Mouse (Mus musculus) spleen, adult 12 weeks (tissue): ENCODE data around the gene Pmm1.
"Not testable (repeated sequence)": the region's sequence is repeated elsewhere in the genome, so short reads cannot be mapped to it uniquely, and the experiment has no call there.

Experiments
- DNase-seq: peaks from one replicate; pipeline ENCODE4 v3.0.0; 2022; ENCODE audit warnings: low spot score

Pmm1 gene

DNA sequence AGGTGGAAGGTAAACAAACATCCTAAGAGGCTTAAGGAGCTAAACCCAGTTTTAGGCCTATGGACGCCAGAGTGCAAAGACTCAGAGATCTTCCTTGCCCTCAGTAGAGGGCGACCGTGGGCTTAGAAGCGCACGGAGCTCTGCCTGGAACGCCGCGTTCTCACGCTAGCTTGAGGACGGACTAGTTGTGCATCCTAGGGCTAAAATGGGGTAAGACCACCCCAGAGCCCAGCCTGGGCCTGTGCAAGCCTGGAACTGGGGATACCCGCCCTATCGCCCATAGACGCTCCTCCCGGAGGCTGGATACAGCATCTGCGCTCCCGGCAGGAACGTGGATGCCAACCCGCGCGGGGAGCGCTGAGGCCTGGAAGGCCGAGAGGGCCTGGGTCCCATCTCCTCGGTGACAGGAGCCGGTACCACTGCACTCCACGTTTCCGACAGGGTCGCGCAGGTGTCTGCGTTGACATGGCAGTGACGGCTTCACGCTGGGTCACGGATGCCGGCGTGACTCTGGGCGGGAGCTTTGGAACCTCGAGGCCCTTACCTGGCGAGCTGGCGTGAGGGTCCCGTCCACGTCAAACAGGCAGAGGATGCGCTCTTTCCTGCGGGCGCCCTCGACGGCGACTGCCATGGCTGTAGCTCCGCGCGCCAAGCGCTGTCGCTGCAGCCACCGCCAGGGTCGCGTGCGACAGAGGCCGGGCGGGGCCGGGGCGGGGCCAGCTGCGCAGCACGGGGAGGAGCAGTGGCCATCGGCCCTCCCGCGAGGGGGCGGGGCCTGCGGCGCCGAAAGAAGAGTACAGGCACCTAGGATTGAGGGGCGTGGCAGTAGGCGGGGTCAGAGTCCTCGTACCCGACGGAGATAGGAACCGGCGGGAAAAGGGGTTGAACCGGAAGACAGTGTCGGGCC is at the start of gene Pmm1:
Gene Pmm1, minus strand, starts transcription at position 760 of the 907 bp plus-strand sequence.
- DNase-seq = peak; percentile 99

DNA sequence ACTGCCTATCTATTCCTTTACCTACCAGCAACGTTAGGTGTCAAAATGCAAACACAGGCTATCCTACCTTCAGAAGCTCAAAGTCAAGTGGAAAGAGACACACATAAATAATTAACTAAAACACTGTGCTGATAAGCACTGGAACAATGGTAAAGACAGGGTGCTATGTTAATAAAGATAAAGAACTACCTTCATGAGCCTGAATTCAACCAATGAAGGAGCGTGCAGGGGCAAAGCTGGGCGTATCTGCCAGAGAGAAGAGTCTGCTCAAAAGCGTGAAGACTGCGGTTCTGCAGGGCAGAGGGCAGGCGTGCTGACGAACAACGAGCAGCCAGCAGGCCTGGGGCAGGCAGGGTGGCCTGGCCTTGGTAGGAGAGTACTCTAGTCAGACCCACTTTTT is 43.5 kb upstream of the Pmm1 start:
- DNase-seq = no peak

DNA sequence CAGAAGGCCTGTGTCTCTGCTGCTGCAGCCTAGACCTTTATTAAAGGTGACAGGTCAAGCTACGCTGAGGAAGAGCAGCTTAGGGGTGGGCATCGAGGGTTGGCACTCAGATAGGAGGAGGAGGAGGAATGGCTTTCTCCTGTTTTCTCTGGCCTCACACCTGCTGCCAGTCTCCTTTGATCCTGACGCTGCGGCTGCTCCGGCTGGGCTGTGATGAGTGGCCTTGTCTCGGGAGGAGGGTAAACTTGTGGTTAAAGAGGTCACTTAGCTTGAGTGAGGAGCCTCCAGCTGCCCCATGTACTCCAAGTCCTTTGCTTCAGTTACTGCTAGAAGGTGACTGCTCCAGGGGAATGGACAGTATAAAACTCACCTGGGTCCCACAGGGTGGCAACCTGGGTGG is 33.3 kb upstream of the Pmm1 start:
- no peak for DNase-seq

DNA sequence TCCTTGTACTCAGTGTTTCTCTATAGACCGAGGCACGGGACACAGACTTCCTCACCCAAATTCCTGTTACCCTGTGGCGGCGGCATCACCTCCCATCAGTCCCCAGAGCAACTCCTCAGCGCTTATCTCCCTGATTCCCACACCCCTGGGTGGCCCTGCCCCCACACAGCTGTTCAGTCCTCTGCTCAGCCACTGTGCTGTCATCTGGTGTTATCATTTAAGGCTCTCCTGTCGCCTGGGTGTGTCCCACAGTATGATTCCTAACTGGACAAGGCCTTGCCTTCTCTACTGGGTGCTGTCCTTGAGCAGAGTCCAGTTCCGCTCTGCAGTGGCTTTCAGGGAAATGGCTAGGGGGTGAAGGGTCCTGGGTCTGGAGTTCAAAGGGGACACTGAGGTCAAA is 29.8 kb upstream of the Pmm1 start:
- DNase-seq = peak; percentile 56

- peak; percentile 65 for DNase-seq
These were observed 28.8 kb upstream of the Pmm1 start for GRCm38 (mm10) chr15:81989371-81990062.

DNA sequence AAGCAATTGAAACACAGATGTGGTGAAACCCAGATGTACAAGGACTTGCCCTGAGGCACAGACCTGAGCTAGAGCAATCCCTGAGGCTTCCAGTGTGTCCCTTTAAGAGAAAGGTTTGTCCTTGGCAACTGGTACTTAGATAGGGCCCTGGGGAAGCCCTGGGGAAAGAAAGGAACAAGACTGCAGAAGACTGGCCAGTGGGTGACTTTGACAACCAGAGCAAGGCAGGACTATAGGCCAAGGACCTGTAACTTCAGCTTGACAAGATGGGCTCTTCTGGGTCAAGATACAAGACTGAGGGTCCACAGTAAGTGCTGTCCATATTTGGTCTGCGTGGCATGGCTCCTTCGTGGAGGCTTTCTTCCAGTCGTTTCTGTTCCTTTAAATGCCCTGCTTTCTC is 26.9 kb upstream of the Pmm1 start, which contains the start of gene Xrcc6:
Gene Xrcc6, plus strand, starts transcription at position 190 of the 400 bp plus-strand sequence.
- no peak for DNase-seq

DNA sequence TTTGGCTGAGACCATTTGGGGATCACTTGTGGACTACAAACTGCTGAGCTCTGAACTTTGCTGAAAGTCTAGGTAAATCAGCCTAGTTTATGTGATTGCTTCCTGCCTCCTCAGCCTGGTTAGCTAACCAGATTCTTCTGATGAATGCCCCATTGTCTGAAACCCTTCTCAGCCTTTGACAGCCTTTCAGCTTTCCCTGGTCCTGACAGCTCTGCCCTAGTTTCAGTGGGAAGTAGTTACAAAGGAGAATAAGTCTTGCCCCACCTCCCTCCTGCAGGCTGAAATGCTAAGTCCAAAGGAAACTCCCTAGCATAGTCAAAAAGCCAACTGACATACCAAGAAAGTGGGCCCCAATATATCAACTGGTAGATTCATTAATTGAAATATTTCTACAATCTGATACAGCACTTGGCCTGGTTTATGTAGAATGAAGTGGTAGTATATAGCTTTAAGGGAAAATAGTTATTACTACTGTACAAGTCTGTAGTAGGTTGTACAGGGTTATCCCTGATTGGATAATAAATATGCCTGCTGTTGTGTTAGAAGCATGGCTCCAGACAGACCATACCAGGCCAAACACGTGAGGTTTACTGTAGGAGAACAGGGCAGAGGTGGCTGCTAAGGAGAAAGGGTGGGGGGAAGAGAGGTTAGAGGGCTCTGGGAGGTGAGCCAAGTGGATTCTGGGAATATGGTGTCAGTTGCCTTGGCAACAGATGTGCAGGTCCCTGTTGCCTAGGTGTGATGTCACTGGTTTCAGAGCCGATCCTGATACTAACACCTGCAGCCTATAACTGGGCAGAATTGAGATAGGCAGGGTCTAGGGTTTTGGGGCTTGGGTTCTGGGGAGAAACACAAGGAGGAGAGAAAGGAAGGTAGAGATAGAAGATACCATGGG is 24.8 kb upstream of the Pmm1 start:
- DNase-seq = no peak

DNA sequence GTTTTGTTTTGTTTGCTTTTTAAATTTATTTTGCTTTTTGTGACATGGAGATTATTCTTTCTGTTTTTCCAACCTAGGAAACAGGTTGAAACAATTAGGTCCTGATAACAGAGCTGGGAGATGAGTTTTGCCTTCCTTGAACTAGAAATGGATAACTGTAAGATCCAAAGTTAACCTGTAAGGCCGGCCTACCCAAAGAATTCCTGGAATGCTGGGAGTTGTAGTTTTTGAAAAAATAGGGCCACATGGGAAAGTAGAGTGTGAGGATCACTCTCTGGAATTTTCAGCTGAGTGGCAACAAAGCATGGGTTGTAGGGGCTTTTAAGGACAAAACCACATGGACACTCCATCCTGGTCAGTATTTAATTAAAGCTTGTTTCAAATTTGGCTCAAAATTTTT is 21.4 kb upstream of the Pmm1 start:
- no peak for DNase-seq

DNA sequence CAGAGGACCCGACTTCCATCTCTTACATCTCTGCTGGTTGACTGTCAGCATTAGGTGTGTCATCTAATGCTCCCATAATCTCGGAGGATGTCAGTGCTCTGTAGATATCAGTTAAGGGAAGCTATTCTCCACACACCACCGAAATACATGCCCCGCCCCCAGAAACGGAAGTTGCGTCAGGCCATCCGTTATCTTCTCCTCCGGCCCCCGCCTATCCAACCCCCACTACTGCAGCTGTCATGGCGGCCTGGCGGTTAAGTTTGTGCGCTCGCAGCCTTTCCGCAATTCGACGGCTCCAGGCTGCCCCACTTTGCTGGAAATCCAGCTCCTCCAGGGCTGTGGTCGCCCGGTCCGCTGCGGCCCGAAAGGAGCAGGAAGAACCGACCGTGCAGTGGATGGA is 19.6 kb upstream of the Pmm1 start, which contains the start of gene 1700029P11Rik:
Gene 1700029P11Rik, plus strand, starts transcription at position 220 of the 400 bp plus-strand sequence.
- DNase-seq = no peak

DNA sequence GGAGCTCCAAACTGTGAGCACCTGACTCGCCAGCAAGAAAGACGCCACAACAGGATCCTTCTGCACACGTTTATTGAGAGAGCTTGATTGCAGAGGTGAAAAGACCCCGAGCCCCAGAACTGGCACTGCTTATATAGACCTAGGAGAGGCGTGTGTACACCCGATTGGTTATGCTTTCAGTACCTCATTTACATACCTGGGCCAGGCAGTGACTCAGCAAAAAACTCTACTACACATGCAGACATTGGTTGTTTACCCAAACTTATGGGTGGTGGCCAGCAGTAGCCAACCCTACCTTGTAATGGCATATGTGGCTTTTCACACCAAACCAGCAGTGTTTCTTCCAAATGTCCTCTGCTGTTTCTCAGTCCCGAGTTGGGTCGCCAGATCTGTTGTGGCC is 14.4 kb upstream of the Pmm1 start:
- not testable (repeated sequence) for DNase-seq

DNA sequence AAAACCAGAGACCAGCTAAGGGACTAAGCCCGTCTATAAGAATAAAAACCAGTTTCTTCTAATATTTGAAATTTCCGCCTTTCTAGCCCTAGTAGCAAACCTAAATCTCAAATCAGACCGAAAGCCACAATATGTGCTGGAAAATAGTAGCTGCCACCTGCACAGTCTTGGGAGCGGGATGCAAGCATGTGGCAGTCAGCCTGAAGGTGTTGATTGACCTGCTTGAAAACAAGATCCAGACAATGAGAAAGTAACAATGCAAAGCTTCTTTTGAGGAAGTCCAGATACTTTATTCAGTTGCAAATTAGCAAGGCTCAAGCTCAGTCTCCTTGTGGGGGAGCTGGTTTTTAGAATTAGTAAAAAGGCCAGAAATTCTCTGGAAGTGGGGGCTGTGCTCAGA is 9.8 kb upstream of the Pmm1 start:
- not testable (repeated sequence) for DNase-seq

- DNase-seq = not testable (repeated sequence)
These were observed 8.9 kb upstream of the Pmm1 start for GRCm38 (mm10) chr15:81969635-81970034.

- DNase-seq = peak; percentile 15
These were observed 8.4 kb upstream of the Pmm1 start for GRCm38 (mm10) chr15:81969173-81969572.

GRCm38 (mm10) chr15:81968447-81968846 is 7.7 kb upstream of the Pmm1 start:
- no peak for DNase-seq

DNA sequence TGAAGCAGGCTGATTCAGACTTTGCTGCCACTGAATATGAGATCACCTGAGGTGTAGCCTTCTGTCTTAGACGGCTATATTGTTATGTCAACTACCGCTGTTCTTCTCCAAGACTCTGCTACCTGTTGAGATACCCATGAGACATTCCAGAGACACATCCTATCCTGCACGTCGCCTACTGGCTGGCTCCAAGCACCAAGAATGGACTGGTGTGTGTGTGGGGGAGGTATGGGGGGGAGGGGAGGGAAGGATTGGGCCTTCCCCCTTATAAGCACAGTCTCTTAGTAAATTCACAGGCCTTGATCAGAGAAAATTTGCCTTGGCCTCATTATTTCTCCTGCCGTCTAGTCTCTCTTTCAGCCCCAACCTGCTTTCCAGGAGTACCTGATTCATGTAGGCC is 7.1 kb upstream of the Pmm1 start:
- DNase-seq = no peak

DNA sequence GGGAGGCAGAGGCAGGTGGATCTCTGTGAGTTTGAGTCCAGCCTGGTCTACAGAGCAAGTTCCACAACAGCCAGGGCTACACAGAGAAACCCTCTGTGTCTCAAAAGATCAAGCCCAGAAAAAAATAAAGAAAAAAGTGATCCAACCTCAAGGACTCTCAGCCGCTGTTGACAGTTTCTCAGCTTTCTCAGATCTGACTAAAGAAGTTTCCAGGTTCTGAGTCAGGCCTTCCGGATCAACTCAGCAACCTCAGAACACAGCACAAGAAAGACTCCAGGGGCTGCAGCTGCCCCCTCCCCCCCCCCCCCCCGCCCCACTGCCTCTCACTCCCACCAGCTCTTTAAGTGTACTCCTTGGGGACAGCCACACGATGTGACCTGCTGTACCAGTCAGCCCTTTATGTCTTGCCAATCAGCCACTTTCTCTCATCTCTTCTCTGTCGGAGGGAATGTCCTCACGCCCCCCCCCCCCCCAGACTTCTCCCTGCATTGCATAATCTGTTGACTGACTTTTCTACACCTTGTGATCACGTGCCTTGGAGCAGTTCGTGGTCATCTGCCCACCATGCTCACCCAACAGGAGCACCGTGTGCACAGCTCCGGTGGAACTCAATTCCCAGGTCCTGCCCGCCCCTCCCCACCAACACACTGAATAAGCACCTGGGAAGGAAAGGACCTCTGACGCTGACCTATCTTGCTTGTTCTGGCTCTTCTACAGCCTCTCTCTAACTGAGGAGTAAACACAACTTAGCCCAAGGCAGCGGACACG is 5.5 kb upstream of the Pmm1 start:
- no peak for DNase-seq

GRCm38 (mm10) chr15:81964980-81965545 is 4.3 kb upstream of the Pmm1 start:
- no peak for DNase-seq

- no peak for DNase-seq
These were observed 3.5 kb upstream of the Pmm1 start for GRCm38 (mm10) chr15:81964262-81964661.

GRCm38 (mm10) chr15:81961078-81961451 is 335 bp upstream of the Pmm1 start:
- DNase-seq = no peak

GRCm38 (mm10) chr15:81958906-81959305 is 1.8 kb downstream of the Pmm1 start:
- DNase-seq = no peak

- no peak for DNase-seq
These were observed 3.1 kb downstream of the Pmm1 start for GRCm38 (mm10) chr15:81957598-81957997.
